Mouse (Mus musculus): ENCODE results near the gene Bcdin3d. TPM values are rescaled to one million over a fixed set of nuclear protein-coding genes. Genes with fewer than 3 reads are reported as not detected.

Bcdin3d gene
- polyA plus RNA-seq, 1 experiment from 2014 or later: 18.1 TPM

DNA sequence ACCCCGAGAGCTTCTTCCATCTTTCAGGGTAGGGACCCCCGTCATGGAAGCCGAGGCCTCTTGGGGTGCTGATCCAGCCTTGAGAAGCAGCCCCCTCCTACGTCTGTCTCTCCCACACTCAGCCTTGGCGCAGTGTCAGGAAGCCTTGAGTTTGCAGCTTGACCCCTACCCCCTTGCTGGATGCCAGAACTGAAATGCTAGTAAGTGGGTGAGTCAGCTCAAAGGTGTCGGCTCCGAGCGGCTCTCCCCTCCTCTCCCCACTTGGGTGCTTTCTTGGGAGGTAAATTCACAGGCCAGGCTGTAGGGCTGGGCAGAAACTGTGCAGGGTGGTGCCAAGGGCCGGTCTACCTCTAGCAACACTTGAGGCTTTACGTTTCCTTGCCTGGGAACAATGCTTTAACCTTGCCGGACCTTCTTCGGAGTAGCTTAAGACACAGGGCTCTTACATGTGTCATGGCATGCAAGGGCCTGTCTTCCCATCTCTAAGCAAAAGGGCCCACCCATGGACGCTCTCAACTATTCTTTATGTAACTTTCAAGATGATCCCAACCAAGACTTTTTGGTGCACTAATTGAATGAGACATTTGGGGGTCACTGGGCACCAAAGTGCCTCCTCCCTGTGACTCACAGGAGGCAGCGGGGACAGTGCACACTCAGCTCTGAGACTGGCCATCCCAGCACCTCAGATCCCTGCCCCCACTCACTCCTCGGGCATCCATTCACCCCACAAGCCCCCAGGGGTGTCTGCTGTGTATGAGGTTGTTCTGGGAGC is 31.0 kb upstream of the Bcdin3d start:
- no peak for ATAC-seq (ENCODE audit: insufficient read depth, low FRiP score, low TSS enrichment)
- H3K9ac ChIP-seq (ENCODE audit: low read length): no peak overlapping the region

GRCm38 (mm10) chr15:99503256-99503655 is 28.7 kb upstream of the Bcdin3d start:
- ATAC-seq (ENCODE audit: insufficient read depth, low FRiP score, low TSS enrichment) (no peak), DNase-seq (ENCODE audit: low spot score) (no peak)
- no peak overlapping the region for H3K27ac ChIP-seq (ENCODE audit: low read depth, low read length)
- WGBS: 85% methylated on average over 5 of the region's 5 CpGs
- H3K36me3 ChIP-seq (ENCODE audit: control insufficient read depth, insufficient read depth, low read length): no peaks in the 10 kb centered on the region
- peaks cover 3% of the 10 kb centered on the region; the same call in 1 of the 2 replicates for H3K4me1 ChIP-seq (ENCODE audit: control insufficient read depth, insufficient read depth, low read length)
- H3K27me3 ChIP-seq (ENCODE audit: control insufficient read depth, insufficient read depth, low read length): no peaks in the 10 kb centered on the region
- no peak overlapping the region for H3K4me3 ChIP-seq (ENCODE audit: low read depth, low read length)
- no peaks in the 10 kb centered on the region for H3K9me3 ChIP-seq (ENCODE audit: control insufficient read depth, low read length)
- H3K9ac ChIP-seq (ENCODE audit: low read length): no peak overlapping the region
- H3K4me2 ChIP-seq (ENCODE audit: low read depth): no peak overlapping the region

More for the DNA sequence above, 31.0 kb upstream of the Bcdin3d start:
- H3K4me2 ChIP-seq (ENCODE audit: low read depth): no peak overlapping the region
- H3K9me3 ChIP-seq (ENCODE audit: control insufficient read depth, low read length): no peaks in the 10 kb centered on the region
- no peak for DNase-seq (ENCODE audit: low spot score)
- no peaks in the 10 kb centered on the region for H3K36me3 ChIP-seq (ENCODE audit: control insufficient read depth, insufficient read depth, low read length)
- H3K27ac ChIP-seq (ENCODE audit: low read depth, low read length): no peak overlapping the region
- H3K4me1 ChIP-seq (ENCODE audit: control insufficient read depth, insufficient read depth, low read length): peaks cover 3% of the 10 kb centered on the region; the same call in 1 of the 2 replicates
- 82% methylated on average over 15 of the region's 15 CpGs for WGBS
- H3K27me3 ChIP-seq (ENCODE audit: control insufficient read depth, insufficient read depth, low read length): no peaks in the 10 kb centered on the region
- H3K4me3 ChIP-seq (ENCODE audit: low read depth, low read length): no peak overlapping the region

DNA sequence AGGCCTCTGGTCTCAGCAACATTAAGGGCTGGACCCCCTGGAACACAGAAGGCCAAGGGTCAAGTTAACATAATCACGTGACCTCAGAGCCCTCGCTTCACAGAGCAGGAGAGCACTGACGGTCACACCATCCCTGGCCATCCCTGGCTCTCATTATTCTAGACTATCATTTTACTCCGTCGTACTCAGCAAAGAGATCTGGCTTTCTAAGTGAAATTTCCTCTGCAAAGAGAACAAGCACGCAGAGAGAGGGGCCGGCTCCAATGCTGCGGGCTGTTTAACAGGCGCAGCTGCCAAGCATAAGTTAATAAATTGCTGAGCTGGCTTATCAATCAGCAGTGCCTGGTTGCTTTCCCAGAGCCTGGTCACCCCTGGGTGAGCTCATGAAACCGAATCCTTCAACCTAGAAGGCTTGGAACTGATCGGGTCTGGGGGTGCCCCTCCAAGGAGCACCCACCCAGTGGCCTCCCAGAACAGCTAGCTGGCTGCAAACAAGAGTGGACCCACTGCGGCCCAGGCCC is 27.8 kb upstream of the Bcdin3d start:
- peaks cover 3% of the 10 kb centered on the region; the same call in 1 of the 2 replicates for H3K4me1 ChIP-seq (ENCODE audit: control insufficient read depth, insufficient read depth, low read length)
- DNase-seq (ENCODE audit: low spot score): peak; percentile 39
- H3K9me3 ChIP-seq (ENCODE audit: control insufficient read depth, low read length): no peaks in the 10 kb centered on the region
- no peak overlapping the region for H3K4me2 ChIP-seq (ENCODE audit: low read depth)
- peak; percentile 31; the same call in 1 of the 2 replicates for ATAC-seq (ENCODE audit: insufficient read depth, low FRiP score, low TSS enrichment)
- 50% methylated on average over 12 of the region's 12 CpGs for WGBS
- peak overlapping the region; percentile 70 for H3K27ac ChIP-seq (ENCODE audit: low read depth, low read length)
- H3K27me3 ChIP-seq (ENCODE audit: control insufficient read depth, insufficient read depth, low read length): no peaks in the 10 kb centered on the region
- no peak overlapping the region for H3K9ac ChIP-seq (ENCODE audit: low read length)
- no peak overlapping the region for H3K4me3 ChIP-seq (ENCODE audit: low read depth, low read length)
- H3K36me3 ChIP-seq (ENCODE audit: control insufficient read depth, insufficient read depth, low read length): no peaks in the 10 kb centered on the region

DNA sequence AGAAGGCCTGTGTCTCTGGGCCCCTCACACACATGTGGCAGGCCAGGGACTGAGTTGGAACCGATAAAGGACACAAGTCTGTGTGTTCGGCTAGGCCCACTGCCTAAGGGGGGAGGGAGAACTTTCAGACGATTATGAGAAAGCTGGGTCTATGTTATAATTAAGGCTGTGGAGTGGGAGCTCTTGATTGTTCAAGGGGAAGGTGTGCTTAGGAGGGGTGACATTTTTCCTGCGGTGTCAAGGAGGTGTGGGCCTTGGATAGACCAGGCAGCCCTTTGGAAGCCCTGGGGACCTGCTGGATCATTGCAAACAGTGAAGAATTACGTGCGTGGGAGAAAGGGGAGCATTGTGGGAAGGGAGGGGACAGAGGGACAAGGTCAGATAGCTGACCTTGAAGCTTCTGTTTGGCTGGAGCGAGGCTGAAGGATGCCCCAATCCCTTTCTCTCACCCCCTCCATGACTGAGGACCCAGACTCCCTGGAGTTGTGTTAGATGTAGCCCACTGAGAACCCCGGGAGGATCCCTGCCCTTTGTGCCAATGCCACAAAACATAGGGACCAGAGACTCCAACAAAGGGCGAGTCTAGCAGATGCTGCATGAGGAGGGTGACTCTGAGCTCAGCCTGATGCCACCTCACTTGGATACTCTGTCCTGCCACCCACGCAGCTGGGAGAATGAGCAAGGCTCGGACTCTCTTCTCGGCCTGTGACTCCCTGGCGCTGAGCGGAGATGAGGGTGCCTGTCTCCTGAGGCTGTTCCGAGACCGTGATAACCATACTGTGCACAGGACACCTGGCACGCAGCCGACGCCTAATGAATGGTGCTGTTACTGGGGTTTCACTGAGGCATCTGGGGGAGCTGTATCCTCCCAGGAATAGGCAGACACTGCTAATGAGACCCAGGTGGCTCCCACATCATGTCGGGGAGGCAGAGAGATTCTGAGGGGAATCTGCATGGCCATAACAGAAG is 27.0 kb upstream of the Bcdin3d start:
- 68% methylated on average over 20 of the region's 20 CpGs for WGBS
- peak; percentile 46 for DNase-seq (ENCODE audit: low spot score)
- H3K36me3 ChIP-seq (ENCODE audit: control insufficient read depth, insufficient read depth, low read length): no peaks in the 10 kb centered on the region
- H3K4me3 ChIP-seq (ENCODE audit: low read depth, low read length): no peak overlapping the region
- H3K4me2 ChIP-seq (ENCODE audit: low read depth): no peak overlapping the region
- no peak for ATAC-seq (ENCODE audit: insufficient read depth, low FRiP score, low TSS enrichment)
- peaks cover 3% of the 10 kb centered on the region; the same call in 1 of the 2 replicates for H3K4me1 ChIP-seq (ENCODE audit: control insufficient read depth, insufficient read depth, low read length)
- H3K27ac ChIP-seq (ENCODE audit: low read depth, low read length): peak overlapping the region; percentile 70
- H3K9me3 ChIP-seq (ENCODE audit: control insufficient read depth, low read length): no peaks in the 10 kb centered on the region
- H3K9ac ChIP-seq (ENCODE audit: low read length): no peak overlapping the region
- no peaks in the 10 kb centered on the region for H3K27me3 ChIP-seq (ENCODE audit: control insufficient read depth, insufficient read depth, low read length)

DNA sequence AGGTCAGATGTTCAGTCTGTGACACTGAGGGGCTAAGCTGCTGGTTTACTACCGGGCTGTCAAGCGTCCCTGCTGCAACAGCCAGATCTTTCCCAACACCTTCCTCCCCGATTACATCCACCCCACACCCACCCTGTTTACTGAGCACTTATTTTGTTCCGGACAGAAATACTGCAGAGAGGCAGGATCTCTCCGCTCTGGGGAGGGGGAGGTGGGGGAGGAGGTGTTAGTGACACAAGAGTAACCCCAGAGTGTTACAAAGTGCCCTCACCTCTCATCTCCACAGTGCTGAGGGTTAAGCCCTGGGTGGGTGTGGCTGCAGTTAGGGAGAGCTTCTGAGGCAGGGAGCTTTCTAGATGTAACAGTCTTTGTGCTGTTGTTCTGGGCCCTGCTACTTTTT is 25.8 kb upstream of the Bcdin3d start:
- H3K36me3 ChIP-seq (ENCODE audit: control insufficient read depth, insufficient read depth, low read length): no peaks in the 10 kb centered on the region
- H3K27me3 ChIP-seq (ENCODE audit: control insufficient read depth, insufficient read depth, low read length): no peaks in the 10 kb centered on the region
- H3K4me2 ChIP-seq (ENCODE audit: low read depth): no peak overlapping the region
- H3K27ac ChIP-seq (ENCODE audit: low read depth, low read length): no peak overlapping the region
- no peak overlapping the region for H3K4me3 ChIP-seq (ENCODE audit: low read depth, low read length)
- no peaks in the 10 kb centered on the region for H3K9me3 ChIP-seq (ENCODE audit: control insufficient read depth, low read length)
- H3K4me1 ChIP-seq (ENCODE audit: control insufficient read depth, insufficient read depth, low read length): peaks cover 1% of the 10 kb centered on the region; the same call in 1 of the 2 replicates
- 46% methylated on average over 5 of the region's 5 CpGs for WGBS
- DNase-seq (ENCODE audit: low spot score): no peak
- no peak overlapping the region for H3K9ac ChIP-seq (ENCODE audit: low read length)
- ATAC-seq (ENCODE audit: insufficient read depth, low FRiP score, low TSS enrichment): no peak

- Histone ChIP-seq H3K9ac (ENCODE audit: low read length) (no peak overlapping the region), H3K4me1 (ENCODE audit: control insufficient read depth, insufficient read depth, low read length) (no peaks in the 10 kb centered on the region; the same call in 1 of the 2 replicates), H3K27me3 (ENCODE audit: control insufficient read depth, insufficient read depth, low read length) (no peaks in the 10 kb centered on the region), H3K36me3 (ENCODE audit: control insufficient read depth, insufficient read depth, low read length) (no peaks in the 10 kb centered on the region), H3K9me3 (ENCODE audit: control insufficient read depth, low read length) (no peaks in the 10 kb centered on the region), H3K4me3 (ENCODE audit: low read depth, low read length) (no peak overlapping the region), H3K27ac (ENCODE audit: low read depth, low read length) (no peak overlapping the region), H3K4me2 (ENCODE audit: low read depth) (no peak overlapping the region)
- DNase-seq (ENCODE audit: low spot score) (no peak), ATAC-seq (ENCODE audit: insufficient read depth, low FRiP score, low TSS enrichment) (no peak)
- WGBS: 44% methylated on average over 6 of the region's 6 CpGs
Measured at GRCm38 (mm10) chr15:99499726-99500125, 25.2 kb upstream of the Bcdin3d start.

GRCm38 (mm10) chr15:99498781-99499180 is 24.3 kb upstream of the Bcdin3d start:
- ATAC-seq (ENCODE audit: insufficient read depth, low FRiP score, low TSS enrichment): no peak
- no peaks in the 10 kb centered on the region; the same call in 1 of the 2 replicates for H3K4me1 ChIP-seq (ENCODE audit: control insufficient read depth, insufficient read depth, low read length)
- 81% methylated on average over 4 of the region's 4 CpGs for WGBS

GRCm38 (mm10) chr15:99498356-99498755 is 23.8 kb upstream of the Bcdin3d start:
- no peak for ATAC-seq (ENCODE audit: insufficient read depth, low FRiP score, low TSS enrichment)

More at GRCm38 (mm10) chr15:99498781-99499180, 24.3 kb upstream of the Bcdin3d start:
- H3K9me3 ChIP-seq (ENCODE audit: control insufficient read depth, low read length): no peaks in the 10 kb centered on the region
- no peak overlapping the region for H3K4me3 ChIP-seq (ENCODE audit: low read depth, low read length)
- H3K4me2 ChIP-seq (ENCODE audit: low read depth): no peak overlapping the region
- no peak for DNase-seq (ENCODE audit: low spot score)
- no peaks in the 10 kb centered on the region for H3K36me3 ChIP-seq (ENCODE audit: control insufficient read depth, insufficient read depth, low read length)
- H3K27ac ChIP-seq (ENCODE audit: low read depth, low read length): no peak overlapping the region
- H3K9ac ChIP-seq (ENCODE audit: low read length): 0 out of 2 replicates have a peak overlapping the region, but pooled peaks have one; percentile 10
- no peaks in the 10 kb centered on the region for H3K27me3 ChIP-seq (ENCODE audit: control insufficient read depth, insufficient read depth, low read length)

More at GRCm38 (mm10) chr15:99498356-99498755, 23.8 kb upstream of the Bcdin3d start:
- no peak overlapping the region for H3K4me3 ChIP-seq (ENCODE audit: low read depth, low read length)
- no peak for DNase-seq (ENCODE audit: low spot score)
- H3K27ac ChIP-seq (ENCODE audit: low read depth, low read length): no peak overlapping the region
- WGBS: 85% methylated on average over 4 of the region's 4 CpGs
- 0 out of 2 replicates have a peak overlapping the region, but pooled peaks have one; percentile 10 for H3K9ac ChIP-seq (ENCODE audit: low read length)
- no peaks in the 10 kb centered on the region for H3K27me3 ChIP-seq (ENCODE audit: control insufficient read depth, insufficient read depth, low read length)
- no peaks in the 10 kb centered on the region for H3K36me3 ChIP-seq (ENCODE audit: control insufficient read depth, insufficient read depth, low read length)
- no peaks in the 10 kb centered on the region; the same call in 1 of the 2 replicates for H3K4me1 ChIP-seq (ENCODE audit: control insufficient read depth, insufficient read depth, low read length)
- H3K4me2 ChIP-seq (ENCODE audit: low read depth): no peak overlapping the region
- H3K9me3 ChIP-seq (ENCODE audit: control insufficient read depth, low read length): no peaks in the 10 kb centered on the region
